Mouse (Mus musculus) adrenal gland (tissue): ENCODE measurements around the gene Rimklb.
"Not testable (repeated sequence)": the region's sequence is repeated elsewhere in the genome, so short reads cannot be mapped to it uniquely, and the experiment has no call there.

Experiments used
- intact Hi-C: fragments of 180-260 bp; cut with DNase I; formaldehyde crosslinking; loops from one replicate; pipeline ENCODE4 v1.15.1; 2025

Gene Rimklb

DNA sequence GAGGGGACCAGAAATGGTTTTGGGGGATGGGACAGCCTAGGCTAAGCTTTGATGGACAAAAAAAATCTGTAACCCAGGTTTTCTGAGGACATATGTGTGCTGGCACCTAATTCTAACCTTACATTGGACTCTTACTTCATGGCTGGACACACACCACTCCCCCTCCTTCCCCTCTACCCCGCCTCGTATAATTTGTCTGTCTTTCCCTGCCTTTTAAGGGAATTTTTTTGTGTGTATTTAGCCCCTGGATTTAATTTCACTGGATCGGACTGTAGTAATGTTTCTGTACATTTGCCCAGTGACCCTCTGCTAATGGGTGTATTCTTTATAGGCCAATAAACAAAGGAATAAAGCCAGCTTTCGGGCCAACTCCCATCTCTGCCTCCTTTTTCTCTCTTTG, 6.5 kb upstream of the Rimklb start:
- intact Hi-C loops, result no loop called here

DNA sequence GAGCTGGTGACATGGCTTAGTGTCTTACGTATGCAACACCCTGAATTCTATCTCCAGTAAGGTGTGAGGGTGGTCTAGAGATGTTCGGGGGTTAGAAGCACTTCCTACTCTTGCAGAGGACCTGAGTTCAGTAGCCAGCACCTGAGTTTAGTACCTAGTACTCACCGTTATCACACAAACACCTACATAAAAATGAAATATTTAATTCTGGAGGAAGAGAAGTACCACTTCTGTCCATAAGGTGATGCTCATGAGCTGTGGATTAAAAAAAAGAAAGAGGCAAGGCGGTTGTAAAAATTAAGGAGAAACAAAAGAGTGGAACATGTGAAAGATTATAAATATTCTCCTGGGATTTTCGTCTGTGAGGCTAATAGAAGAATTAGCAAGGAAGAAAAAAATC, 2.1 kb downstream of the Rimklb start:
- intact Hi-C loops, result loop anchor here (5.0 kb wide), 1 partner anchor 66 kb away; no protein-coding TSS in a partner anchor

DNA sequence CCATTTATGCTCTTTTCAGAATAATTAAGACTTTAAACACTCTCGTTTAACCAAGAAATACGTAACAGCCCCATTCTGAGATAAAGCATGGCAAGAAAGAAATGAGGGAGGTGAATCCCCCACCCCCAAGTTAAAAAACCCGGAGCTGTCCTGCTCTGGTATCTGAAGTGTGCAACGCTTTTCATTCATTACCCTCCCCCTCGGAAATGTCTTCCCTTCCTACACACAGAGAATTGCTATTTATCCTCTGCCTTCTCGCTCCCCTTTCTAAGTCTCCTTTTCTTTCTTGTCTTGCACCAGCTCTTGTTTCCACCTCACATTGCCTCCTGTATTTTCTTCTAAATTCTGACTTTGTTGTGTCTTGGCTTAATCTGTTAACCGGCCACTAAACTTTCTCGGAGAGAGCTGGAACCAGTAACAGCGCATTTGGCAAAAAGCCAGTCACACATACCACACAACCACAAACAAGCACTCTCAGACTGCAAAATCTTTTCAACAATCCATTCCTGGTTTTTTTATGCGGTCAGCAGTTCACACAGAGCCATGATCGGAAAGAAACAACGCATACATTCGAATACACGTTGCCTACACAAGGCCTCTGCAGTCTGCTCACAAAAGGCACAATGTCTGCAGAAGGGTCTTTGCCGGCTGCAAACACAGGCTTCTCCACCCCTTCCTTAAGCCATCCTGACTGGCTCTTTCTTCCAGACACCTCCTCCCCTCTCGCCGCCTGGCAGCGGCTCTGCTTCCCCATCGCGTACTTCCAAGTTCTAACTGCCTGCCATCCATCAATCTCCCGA, 3.3 kb downstream of the Rimklb start:
- intact Hi-C loops, result loop anchor here (5.0 kb wide), 1 partner anchor 67 kb away; no protein-coding TSS in a partner anchor

DNA sequence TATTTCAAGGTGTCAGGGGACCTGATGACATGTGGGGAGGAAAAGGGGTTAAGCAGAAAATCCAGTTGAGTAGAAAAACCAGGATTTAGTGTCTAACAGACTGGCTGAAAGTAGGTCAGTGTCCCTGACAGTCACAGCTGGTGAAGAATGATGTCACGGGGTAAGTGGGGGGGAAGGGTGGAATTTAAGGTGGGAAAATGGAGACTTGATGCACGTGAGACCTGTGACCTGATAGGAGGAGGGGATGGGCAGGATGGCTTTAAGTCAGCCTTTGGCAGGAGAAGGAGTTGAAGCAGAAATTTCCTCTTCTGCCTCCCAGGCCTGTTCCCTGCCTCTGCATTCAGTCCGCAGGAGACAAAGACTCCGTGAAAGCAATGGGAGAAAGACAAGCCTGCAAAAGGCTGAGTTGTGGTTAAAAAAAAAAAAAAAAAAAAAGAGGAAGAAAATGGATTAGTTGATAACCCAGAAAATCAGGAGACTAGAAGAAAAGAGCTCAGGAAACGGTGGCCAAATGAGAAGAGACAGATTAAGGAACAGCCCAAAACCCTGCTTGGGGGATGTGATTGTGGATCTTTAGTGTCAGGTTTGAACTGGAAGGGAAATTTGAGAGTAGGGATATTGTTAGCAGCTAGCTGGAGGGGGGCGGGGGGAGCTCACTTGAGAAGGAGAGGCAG, 4.6 kb downstream of the Rimklb start:
- intact Hi-C loops, result no loop called here

DNA sequence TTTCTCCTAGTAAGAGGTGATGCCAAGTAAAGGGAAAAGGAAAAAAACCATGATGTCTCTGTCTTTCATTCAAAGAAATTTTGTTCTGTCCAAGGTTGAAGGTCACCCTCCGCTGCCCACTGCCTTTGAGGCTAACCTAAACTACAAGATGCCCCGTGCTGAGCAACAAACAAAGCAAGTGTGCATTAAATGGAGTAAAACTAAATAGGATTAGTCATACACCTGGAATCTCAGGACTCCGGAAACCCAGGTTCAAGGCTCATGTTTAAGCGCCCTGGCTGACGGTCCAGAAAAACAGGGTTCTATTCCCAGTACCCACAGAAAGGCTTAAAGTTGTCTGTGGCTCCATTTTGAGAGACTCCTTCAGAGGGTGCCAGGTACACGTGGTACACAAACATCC, 6.1 kb downstream of the Rimklb start:
- intact Hi-C loops, result no loop called here

DNA sequence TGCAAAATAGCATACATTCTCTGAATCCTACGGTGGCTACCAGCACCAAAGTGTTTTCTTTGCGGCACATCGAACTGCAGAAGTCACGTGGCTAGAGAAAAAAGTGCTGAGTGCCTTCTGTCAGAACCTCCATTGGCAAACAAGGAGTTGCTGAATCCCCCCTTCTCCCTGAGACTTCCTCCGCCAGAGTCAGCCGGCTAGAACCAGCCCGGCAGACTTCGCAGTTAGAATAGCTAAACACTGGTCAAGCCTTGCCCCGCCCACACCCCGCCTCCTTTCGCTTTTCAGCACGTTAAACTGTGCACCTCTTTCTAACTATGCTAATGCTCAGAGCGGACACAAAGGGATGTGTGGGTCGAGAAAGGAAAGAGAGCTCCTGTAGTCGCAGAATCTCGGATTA, 7.0 kb downstream of the Rimklb start:
- intact Hi-C loops, result no loop called here

DNA sequence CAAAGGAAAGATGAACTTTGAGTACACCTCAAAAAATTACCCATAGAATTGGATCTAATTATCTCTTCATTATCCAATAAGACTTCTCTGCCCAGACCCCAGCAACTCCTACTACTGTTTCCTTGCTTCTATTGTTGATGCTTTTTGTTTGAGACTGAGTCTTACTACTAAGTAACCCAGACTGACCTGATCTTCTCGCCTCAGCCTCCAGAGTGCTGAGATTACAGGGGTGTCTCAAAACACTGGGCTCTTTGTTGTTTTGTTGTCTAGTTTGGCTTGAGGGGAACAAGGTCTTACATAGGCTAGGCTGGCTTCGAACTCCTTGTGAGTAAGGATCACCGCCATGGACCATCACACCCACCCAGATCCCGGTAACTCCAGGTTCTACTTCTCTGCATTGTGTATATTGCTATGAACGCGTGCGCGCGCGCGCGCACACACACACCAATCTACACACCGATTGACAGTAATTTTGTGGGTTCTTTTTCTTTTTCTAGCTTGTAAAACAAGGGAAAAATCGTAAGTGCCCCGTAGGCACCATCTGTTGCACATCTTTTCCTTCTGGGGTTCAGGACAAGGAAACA, 7.5 kb downstream of the Rimklb start:
- intact Hi-C loops, result no loop called here

DNA sequence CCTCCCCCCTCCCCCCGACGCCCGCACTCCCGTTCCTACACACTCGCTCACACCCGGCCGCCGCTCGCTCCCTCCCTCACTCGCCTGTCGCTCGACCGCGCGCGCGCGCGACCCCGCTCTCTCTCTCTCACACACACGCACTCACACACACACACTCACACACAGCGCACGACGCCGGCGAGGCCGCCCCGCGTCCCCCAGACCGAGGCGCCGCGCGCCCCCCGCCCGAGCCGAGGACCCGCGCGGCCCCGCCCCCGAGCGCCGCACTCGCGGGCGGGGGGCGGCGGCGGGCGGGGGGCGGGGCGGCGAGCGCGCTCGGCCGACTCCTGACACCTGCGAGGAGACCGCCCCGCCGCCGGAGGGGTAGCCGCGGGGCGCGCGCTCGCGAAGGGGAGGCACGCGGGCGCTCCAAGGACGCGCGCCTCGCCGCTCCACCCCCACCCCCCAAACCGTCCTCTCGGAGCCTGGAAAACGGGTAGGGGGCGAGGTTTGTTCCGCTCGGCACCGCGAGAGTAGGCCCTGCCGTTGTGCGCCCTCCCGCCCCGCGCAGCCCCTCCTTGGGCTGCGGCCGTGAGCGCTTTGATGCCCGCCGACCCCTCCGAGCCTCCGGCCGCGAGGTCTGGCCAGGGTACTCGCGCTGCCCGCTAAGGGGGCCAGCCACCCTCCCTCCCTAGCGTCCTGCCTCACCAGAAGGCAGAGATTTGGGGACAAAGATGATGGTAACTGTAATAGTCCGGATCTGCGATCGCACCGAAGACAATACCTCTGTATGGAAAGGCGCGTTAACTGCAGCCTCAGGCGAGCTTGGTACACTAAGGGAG, 12.1 kb downstream of the Rimklb start:
- intact Hi-C loops, result no loop called here

DNA sequence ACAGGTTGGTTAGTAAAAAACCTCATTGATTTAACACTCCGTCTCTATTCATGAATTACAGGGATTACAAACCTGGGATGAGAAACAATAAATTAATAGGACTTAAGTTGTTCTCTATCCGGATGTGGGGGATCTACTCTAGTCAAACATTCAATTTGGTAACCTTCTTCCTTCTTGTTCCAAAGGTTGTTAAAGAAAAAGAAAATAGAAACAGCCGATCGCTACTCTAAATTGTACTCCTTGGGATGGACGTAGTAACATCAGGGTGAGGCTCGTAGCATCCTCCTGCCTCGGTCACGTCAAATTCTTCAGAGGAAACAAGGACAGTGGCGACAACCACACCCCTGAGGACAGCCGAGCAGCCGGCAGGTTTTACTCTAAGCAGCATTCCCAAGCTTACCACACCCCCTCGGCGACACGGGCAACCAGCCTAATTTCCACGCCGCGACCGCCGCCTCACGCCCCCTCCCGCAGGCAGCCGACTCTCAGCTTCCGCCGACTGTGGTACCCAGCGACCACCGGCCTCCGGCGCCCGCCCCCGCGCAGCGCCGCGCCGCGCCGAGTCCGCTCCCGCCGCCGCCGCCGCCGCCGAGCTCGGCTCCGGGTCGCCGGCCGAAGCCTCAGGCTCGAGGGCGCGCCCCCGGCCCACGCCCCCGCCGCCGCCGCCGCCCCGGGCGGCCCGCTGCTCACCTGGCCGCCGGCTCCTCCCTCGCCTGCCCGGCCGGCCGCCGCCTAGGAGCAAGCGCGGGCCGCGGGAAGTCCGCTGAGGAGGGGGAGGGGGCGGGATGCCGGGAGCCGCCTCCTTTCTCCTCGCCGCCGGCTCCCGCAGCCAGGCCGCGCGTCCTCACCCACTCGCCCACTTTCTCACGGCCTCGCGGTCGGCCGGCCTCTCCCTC, 12.9 kb downstream of the Rimklb start:
- intact Hi-C loops, result no loop called here

DNA sequence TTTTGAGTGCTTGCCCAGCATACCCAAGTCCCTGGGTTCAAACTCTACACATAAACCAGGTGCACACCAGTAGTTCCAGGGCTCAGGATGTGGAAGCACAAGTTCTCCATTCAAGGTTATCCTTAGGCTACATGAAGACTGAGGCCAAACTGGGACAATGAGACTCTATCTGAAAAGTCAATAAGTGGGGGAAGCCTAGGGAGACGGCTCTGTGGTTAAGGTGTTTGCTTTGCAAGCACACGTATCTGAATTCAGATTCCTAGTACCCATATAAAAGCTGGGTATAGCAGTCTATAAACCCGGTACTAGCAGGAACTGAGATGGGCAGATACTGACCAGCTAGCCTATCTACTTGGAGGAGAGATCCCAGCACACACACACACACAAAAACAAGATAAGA, 20.5 kb downstream of the Rimklb start:
- intact Hi-C loops, result no loop called here

DNA sequence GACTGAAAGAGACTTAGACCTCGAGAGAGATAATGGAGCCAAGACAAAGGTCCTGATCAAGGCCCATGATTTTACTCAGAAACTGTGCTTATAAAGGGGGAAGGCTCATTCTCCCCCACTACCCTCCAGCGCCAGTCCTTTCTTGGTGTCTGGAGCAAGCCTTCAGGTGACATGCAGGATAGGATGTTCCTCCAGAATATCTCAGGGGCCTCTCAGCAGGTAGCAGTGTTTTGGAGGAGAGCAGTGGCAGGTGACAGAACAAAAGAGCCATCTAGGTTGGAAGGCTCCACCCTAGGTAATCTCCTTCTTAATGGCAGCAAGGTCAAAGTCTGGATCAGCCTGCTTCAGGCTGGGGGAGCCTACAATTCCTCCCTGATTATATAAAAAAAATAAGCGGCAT, 27.1 kb downstream of the Rimklb start:
- intact Hi-C loops, result not testable (repeated sequence)

DNA sequence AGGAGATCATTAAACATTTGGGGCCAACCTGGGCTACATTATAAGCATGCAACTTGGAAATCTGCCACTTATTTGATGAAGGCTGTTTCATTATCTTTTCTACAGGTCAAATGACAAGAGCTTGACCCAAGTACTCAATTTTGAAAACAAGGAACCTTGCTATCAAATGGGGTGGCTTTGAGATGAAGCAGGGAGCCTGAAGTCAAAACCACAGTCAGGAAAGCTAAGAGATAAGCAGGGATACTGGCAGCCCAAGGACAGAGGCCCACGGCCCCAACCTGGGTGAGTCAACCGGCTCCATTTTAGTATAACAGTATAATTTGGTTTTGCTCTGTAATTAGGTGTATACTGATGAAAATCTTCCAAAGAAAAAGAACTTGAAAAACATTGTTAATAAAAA, 28.3 kb downstream of the Rimklb start:
- intact Hi-C loops, result no loop called here

DNA sequence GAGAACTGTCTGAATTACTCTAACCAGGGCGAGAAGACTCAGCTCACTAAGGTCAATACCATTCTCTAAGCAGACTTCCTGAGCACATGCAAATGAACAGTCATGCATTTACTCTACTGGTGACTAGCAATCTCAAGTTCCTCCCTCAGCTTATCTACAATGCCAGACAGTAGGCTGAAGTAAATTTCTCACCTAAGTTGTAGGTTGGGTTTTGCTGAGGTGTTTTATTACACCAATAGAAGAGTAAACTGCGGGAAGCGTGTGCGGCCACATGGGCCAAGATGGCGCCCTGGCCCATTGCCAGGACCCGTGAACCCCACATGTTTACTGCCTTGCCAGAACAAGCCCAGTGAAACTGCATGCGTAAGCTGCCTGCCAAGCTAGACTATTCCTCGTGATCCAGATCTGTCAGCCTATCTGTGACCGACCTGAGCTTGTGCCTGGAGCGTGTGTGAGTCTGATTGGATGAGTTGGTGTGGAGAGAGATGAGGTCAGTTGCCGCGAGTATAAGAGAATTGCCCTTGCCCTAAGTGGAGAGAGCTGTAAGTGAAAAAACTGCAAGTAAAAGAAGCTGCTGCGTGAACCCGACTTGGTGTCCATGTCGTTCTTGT, 29.4 kb downstream of the Rimklb start:
- intact Hi-C loops, result no loop called here

DNA sequence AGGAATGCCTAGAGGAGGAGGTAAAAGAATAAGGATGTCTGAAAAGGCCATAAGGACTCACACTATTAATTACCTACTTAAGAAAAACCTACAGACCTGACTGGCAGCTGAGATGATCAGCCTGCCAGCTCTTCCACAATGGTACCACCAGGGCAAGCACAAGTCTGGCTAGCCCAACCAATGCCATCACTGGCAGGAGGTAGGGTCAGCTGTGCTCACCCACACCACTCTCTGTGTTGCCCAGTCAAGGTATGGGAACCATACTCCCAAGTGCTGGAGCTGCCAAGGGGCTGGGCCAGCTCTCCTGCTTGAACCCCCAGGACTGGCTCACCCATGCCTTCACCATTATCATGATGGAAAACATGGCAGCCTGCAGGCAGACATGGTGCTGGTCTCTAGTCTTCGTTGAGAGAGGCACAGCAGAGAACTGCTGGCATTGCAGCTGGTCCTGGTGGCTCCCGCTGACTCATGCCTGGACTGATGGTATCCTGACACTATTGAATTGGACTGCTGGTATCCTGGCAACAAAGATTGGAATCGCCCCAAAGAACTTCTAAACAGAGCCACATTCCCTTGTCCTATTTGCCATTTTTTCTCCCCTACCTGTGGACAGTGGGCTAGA, 32.4 kb downstream of the Rimklb start:
- intact Hi-C loops, result no loop called here

DNA sequence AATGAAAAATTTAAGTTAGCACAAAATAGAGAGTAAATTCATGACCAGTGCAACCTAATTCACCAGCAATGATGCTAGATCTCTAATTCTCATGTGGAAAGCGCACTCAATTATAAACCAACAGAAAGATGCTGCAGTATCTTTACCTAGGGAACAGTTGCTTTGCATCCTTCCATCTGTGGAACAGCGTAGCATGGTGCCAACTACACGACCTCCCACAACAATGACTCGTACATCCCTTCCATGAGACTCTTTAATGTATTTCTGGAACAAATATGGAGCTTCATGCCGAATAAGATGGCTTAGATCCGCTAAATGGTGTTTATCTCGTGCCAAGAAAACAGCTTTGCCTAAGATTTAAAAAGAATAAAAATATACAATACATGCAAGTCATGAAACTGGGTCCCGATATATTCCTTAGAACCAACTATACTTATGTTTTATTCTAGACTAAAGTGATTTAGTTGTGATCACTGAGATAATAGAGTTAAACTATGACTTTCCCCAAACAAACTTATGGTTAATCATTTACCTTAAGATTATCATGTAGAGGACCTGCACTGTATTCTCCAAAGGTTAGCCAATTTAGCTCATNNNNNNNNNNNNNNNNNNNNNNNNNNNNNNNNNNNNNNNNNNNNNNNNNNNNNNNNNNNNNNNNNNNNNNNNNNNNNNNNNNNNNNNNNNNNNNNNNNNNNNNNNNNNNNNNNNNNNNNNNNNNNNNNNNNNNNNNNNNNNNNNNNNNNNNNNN, 39.4 kb downstream of the Rimklb start:
- intact Hi-C loops, result no loop called here

DNA sequence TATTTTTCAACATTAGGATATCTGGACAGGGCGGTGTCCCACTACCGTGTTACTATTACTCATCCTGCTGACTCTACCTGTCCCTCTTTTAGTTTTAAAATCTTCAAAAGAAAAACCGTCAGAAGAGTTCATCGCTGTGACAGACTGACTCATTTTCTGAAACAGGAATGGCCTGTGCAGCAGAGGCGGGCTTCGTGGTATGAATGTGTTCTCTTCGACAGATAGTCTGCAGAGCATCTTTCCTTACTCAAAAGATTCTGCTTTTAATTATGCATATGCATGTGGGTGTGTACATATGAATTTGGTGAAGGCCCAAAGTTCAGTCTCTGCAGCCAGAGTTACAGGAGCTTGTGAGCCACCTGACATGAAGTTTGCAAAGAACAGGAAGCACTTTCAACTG, 50.7 kb downstream of the Rimklb start:
- intact Hi-C loops, result no loop called here

DNA sequence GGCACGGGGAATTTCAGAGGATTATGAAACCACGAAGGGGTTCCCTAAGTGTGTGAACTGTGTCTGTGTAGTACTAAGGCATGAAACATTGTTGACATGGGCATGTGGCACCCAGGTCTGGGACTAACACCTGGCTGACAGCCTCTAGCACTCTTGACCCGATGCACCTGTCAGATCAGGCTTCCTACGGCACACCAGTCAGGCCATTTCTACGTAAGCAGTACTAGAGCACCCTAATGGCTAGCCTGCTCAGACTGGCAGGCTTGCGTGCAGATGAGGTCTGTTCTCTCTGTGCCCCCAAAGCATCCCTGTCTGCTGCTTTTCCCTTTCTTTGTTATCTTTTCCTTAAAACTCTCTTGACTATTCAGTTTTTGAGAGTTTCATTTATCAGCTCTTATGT, 53.3 kb downstream of the Rimklb start:
- intact Hi-C loops, result no loop called here

DNA sequence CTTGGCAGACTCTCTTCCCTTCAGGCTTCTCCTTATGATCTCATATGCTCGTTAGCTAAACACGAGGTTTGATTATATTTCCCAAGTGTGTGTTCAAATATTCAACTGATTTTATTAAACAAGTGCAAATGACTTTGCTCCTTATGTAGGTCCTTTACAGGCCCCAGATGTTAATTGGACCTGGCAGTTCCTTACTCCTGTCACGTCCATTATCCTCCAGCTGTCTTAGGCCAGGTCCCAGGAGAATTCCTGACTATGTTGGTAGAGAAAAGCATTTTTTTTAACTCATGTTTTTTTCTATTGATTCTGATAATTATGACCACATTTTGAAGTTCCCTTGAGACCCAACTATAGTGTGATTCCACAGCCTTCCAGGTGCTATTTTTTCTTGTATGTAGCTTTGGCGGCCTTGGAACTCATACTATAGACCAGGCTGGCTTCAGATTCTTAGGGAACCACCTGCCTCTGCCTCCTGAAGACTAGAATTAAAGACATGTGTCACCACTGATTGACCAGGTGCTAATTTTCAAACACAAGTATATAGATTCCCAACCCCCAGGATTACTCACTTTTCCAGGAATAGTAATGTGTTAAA, 57.8 kb downstream of the Rimklb start:
- intact Hi-C loops, result no loop called here

DNA sequence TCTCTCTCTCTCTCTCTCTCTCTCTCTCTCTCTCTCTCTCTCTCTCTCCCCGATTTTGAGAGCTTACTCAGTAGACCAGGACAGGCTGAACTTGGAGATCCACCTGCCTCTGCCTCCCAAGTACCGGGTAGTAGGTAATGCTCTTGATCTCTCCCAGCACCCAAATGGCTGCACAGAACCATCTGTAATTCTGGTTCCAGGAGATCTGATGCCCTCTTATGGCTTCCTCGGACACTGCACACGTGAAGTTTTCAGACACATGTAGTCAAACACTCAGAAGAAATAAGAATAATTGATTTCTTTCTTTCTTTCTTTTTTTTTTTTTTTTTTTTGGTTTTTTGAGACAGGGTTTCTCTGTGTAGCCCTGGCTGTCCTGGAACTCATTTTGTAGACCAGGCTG, 59.3 kb downstream of the Rimklb start:
- intact Hi-C loops, result no loop called here
